Mouse (Mus musculus) G1E-ER4 (cell line): ENCODE data around the gene Rpsa. TPM values are rescaled to one million over a fixed set of nuclear protein-coding genes. Genes with fewer than 3 reads are reported as not detected.

Experiments
- GATA1 ChIP-seq: IDR thresholded peaks from one replicate; pipeline ENCODE4 v1.8.0; 2012; ENCODE audit warnings: low read length, inconsistent platforms
- polyA plus RNA-seq: library from polyadenylated mRNA; stranded (reverse); fragments of >175 nt; gene quantifications from 2 replicates; pipeline ENCODE4 v1.2.3, GENCODE M21; 2012

The Rpsa gene
- polyA plus RNA-seq, 1 experiment: 2,255 TPM

- TF ChIP-seq GATA1: no peak
Measured at GRCm38 (mm10) chr9:120101165-120101564, 26.3 kb upstream of the Rpsa start.

- no peak for TF ChIP-seq GATA1
Measured at GRCm38 (mm10) chr9:120110211-120111018, 17.1 kb upstream of the Rpsa start, which contains the start of gene Slc25a38. Gene Slc25a38, plus strand, starts transcription at chr9:120110374.

GRCm38 (mm10) chr9:120111156-120111945, 16.1 kb upstream of the Rpsa start:
- TF ChIP-seq GATA1: no peak

- TF ChIP-seq GATA1: peak; percentile 88
Measured at GRCm38 (mm10) chr9:120112472-120112871, 15.0 kb upstream of the Rpsa start.

GRCm38 (mm10) chr9:120113456-120113855, 14.0 kb upstream of the Rpsa start:
- no peak for TF ChIP-seq GATA1

GRCm38 (mm10) chr9:120114051-120114788, 13.3 kb upstream of the Rpsa start:
- no peak for TF ChIP-seq GATA1

GRCm38 (mm10) chr9:120114789-120115151, 12.7 kb upstream of the Rpsa start:
- no peak for TF ChIP-seq GATA1

- TF ChIP-seq GATA1: peak; percentile 92
Measured at GRCm38 (mm10) chr9:120115580-120115979, 11.9 kb upstream of the Rpsa start.

GRCm38 (mm10) chr9:120116184-120116624, 11.3 kb upstream of the Rpsa start:
- TF ChIP-seq GATA1: peak; percentile 68

- no peak for TF ChIP-seq GATA1
Measured at GRCm38 (mm10) chr9:120118212-120118611, 9.3 kb upstream of the Rpsa start.

GRCm38 (mm10) chr9:120120503-120120902, 7.0 kb upstream of the Rpsa start:
- TF ChIP-seq GATA1: no peak

- no peak for TF ChIP-seq GATA1
Measured at GRCm38 (mm10) chr9:120126868-120127267, 621 bp upstream of the Rpsa start.

- no peak for TF ChIP-seq GATA1
Measured at GRCm38 (mm10) chr9:120129276-120129675, 1.8 kb downstream of the Rpsa start.

- TF ChIP-seq GATA1: no peak
Measured at GRCm38 (mm10) chr9:120131784-120132288, 4.3 kb downstream of the Rpsa start.

GRCm38 (mm10) chr9:120132980-120133754, 5.7 kb downstream of the Rpsa start:
- no peak for TF ChIP-seq GATA1
